Mouse (Mus musculus) liver, adult 2 months (tissue): Measurements from ENCODE around the gene Anks3. TPM values are rescaled to one million over a fixed set of nuclear protein-coding genes. Genes with fewer than 3 reads are reported as not detected.
A peak's percentile ranks its signal among the peaks of the same experiment; 100 is the strongest.

ENCODE experiments used
- DNase-seq: peaks from one replicate; pipeline ENCODE4 v3.0.0-alpha.2; 2011; ENCODE audit warnings: low read depth, low spot score; ENCODE audit errors: extremely low read depth
- H3K27ac ChIP-seq: fragments of 200-500 bp; replicated peaks from 2 replicates; pipeline ENCODE4 v1.5.1; 2012; ENCODE audit warnings: low read depth, mild to moderate bottlenecking, control low read depth, inconsistent platforms, low read length; ENCODE audit not compliant: insufficient read depth
- H3K27me3 ChIP-seq: fragments of 200-500 bp; 2 replicates; pipeline ENCODE4 v1.6.1; 2012; ENCODE audit warnings: mild to moderate bottlenecking, moderate library complexity, low read length, inconsistent platforms; ENCODE audit not compliant: control insufficient read depth, insufficient read depth
- H3K36me3 ChIP-seq: fragments of 200-500 bp; 2 replicates; pipeline ENCODE4 v1.6.1; 2012; ENCODE audit warnings: low read length, inconsistent platforms; ENCODE audit not compliant: control insufficient read depth, insufficient read depth
- H3K4me1 ChIP-seq: fragments of 200-500 bp; 2 replicates; pipeline ENCODE4 v1.6.1; 2011; ENCODE audit warnings: low read length; ENCODE audit not compliant: control insufficient read depth, insufficient read depth
- H3K4me3 ChIP-seq: fragments of 200-500 bp; 2 replicates; pipeline ENCODE4 v1.5.1; 2011; ENCODE audit warnings: low read depth, mild to moderate bottlenecking, control low read depth, low read length, moderate library complexity; ENCODE audit not compliant: insufficient read depth
- H3K79me2 ChIP-seq: fragments of 200-500 bp; 2 replicates; pipeline ENCODE4 v1.6.1; 2012; ENCODE audit warnings: inconsistent platforms, mild to moderate bottlenecking, low read length, moderate library complexity; ENCODE audit not compliant: control insufficient read depth, insufficient read depth
- H3K9ac ChIP-seq: fragments of 200-500 bp; 2 replicates; pipeline ENCODE4 v1.6.1; 2012; ENCODE audit warnings: low read depth, mild to moderate bottlenecking, control low read depth, inconsistent platforms, low read length
- CTCF ChIP-seq: fragments of 200-500 bp; IDR thresholded peaks from 2 replicates; pipeline ENCODE4 v1.5.1; 2011; ENCODE audit warnings: low read depth, low read length, control low read depth
- POLR2A ChIP-seq: fragments of 200-500 bp; IDR thresholded peaks from 2 replicates; pipeline ENCODE4 v1.6.1; 2011; ENCODE audit warnings: low read length, control low read depth; ENCODE audit not compliant: insufficient read depth; ENCODE audit errors: extremely low read depth
- WGBS: fragments of 180-500 bp; shearing (Covaris S2); methylation state at CpG from one replicate; pipeline ENCODE4 v1.1.7; 2018; 5-methylcytosine and 5-hydroxymethylcytosine counted together
- polyA plus RNA-seq: library from polyadenylated mRNA; depleted of rRNA; stranded (reverse); fragments of >200 nt; gene quantifications from 2 replicates; pipeline ENCODE4 v1.2.3, GENCODE M21; 2012
- total RNA-seq: library from RNA; depleted of rRNA; stranded (reverse); fragments of >200 nt; gene quantifications from 2 replicates; pipeline ENCODE4 v1.2.3, GENCODE M21; 2014

Gene Anks3
- total and polyA plus RNA-seq, 2 experiments = 11.3 to 22.3 TPM

- H3K79me2 ChIP-seq = no peaks in the 10 kb centered on the region
- DNase-seq = no peak
- WGBS = 89% methylated on average over 10 of the region's 10 CpGs
- H3K9ac ChIP-seq = no peak overlapping the region
- peaks cover 9% of the 10 kb centered on the region for H3K4me1 ChIP-seq
- TF ChIP-seq POLR2A (no peak), CTCF (no peak)
- no peak overlapping the region for H3K4me3 ChIP-seq
- no peaks in the 10 kb centered on the region for H3K27me3 ChIP-seq
- H3K27ac ChIP-seq = no peak overlapping the region
- peaks cover 3% of the 10 kb centered on the region; the same call in 1 of the 2 replicates for H3K36me3 ChIP-seq
These were observed 46.4 kb upstream of the Anks3 start for GRCm38 (mm10) chr16:5010371-5010935.

DNA sequence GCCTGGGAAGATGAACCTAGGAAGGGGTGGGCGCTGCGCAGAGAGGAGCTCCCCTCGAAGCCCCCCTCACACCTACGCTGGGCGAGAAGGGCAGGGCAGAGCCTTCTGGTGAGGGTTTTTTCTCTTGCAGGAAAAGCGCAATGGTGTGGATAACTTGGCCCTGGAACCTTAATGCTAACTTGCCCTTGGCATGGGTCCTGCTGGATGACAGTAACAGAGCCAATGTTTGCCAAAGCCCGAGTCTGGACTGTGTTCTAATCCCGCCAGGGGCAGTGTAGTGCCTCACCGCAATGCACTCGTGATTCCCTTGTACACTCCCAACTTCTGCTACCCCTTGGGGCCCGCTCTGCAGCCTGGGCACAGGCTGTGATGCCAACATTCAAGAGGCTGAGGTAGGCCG is 44.1 kb upstream of the Anks3 start:
- H3K79me2 ChIP-seq = no peaks in the 10 kb centered on the region
- WGBS = 51% methylated on average over 12 of the region's 12 CpGs
- no peak overlapping the region for H3K9ac ChIP-seq
- TF ChIP-seq CTCF = peak; percentile 33; the same call in 1 of the 2 replicates
- TF ChIP-seq POLR2A = no peak
- H3K4me3 ChIP-seq = no peak overlapping the region
- H3K36me3 ChIP-seq = no peaks in the 10 kb centered on the region
- no peaks in the 10 kb centered on the region for H3K27me3 ChIP-seq
- DNase-seq = peak; percentile 73
- peaks cover 9% of the 10 kb centered on the region for H3K4me1 ChIP-seq
- H3K27ac ChIP-seq = no peak overlapping the region

DNA sequence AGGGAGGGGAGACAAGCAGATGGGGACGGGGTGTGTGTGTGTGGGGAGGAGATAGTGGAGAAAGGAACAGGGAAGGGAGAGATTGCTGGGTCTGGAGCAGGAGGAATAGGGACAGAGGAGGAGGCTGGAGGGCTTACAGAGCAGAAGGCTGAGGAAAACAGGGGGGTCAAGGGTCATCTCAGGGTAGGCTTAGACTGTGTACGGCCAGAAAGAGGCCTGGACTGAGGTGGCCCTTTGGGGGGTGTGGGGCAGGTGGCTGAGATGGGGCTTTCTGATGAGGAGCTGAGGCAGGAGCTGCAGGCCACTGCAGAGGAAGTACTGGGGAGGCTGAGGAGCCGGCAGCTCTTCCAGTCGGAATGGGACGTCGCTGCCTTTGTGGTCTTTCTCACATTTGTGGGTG is 43.5 kb upstream of the Anks3 start:
- Histone ChIP-seq H3K9ac (peak overlapping the region; percentile 12; the same call in 1 of the 2 replicates), H3K79me2 (no peaks in the 10 kb centered on the region), H3K27ac (no peak overlapping the region), H3K36me3 (no peaks in the 10 kb centered on the region), H3K27me3 (no peaks in the 10 kb centered on the region), H3K4me1 (peaks cover 3% of the 10 kb centered on the region), H3K4me3 (peak overlapping the region; percentile 32; the same call in 1 of the 2 replicates)
- 55% methylated on average over 6 of the region's 6 CpGs for WGBS
- TF ChIP-seq POLR2A = no peak
- DNase-seq = no peak

GRCm38 (mm10) chr16:5007067-5007466 is 43.1 kb upstream of the Anks3 start, which contains the start of gene Smim22:
TSS of gene Smim22 (plus strand) at chr16:5007288.
- H3K4me3 ChIP-seq = peak within 1 kb of the TSS; percentile 32
- TF ChIP-seq POLR2A (no peak), CTCF (no peak)
- 43% methylated on average over 5 of the region's 5 CpGs for WGBS
- no peaks in the 10 kb centered on the region; the same call in 1 of the 2 replicates for H3K4me1 ChIP-seq
- peak; percentile 19 for DNase-seq
- peak within 1 kb of the TSS; percentile 12; the same call in 1 of the 2 replicates for H3K9ac ChIP-seq
- no peaks in the 10 kb centered on the region for H3K79me2 ChIP-seq
- H3K36me3 ChIP-seq = no peaks in the 10 kb centered on the region
- no peaks in the 10 kb centered on the region for H3K27me3 ChIP-seq
- H3K27ac ChIP-seq = no peak within 1 kb of the TSS

- peak; percentile 65 for DNase-seq
- 24% methylated on average over 3 of the region's 3 CpGs for WGBS
- no peak overlapping the region for H3K9ac ChIP-seq
- H3K27me3 ChIP-seq = no peaks in the 10 kb centered on the region
- H3K79me2 ChIP-seq = no peaks in the 10 kb centered on the region
- no peak overlapping the region for H3K27ac ChIP-seq
- no peak for TF ChIP-seq POLR2A
- no peak for TF ChIP-seq CTCF
- no peak overlapping the region for H3K4me3 ChIP-seq
- no peaks in the 10 kb centered on the region for H3K36me3 ChIP-seq
- no peaks in the 10 kb centered on the region for H3K4me1 ChIP-seq
These were observed 36.6 kb upstream of the Anks3 start for GRCm38 (mm10) chr16:5000611-5001010.

DNA sequence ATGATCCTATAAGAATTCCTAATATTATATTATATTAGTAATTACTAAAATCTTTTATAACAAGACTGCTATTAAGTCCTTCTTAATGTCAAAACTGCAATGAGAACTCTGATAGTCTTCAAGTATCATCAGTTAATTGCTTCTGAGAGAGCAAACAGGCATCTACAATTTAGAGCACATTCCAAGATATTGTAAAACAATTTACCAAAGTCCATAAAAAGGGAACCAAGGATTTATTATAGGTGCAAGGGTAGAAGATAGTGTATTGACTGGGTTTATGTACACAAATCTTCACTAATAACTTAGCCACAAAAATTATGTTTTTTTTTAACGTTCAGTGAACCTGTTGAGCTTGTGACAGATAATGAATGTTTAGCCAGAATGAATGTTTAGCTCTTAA is 35.0 kb upstream of the Anks3 start:
- DNase-seq = no peak
- Histone ChIP-seq H3K79me2 (no peaks in the 10 kb centered on the region), H3K36me3 (no peaks in the 10 kb centered on the region), H3K4me3 (no peak overlapping the region), H3K27me3 (no peaks in the 10 kb centered on the region), H3K9ac (no peak overlapping the region), H3K4me1 (no peaks in the 10 kb centered on the region), H3K27ac (no peak overlapping the region)
- 85% methylated on average over 1 of the region's 1 CpGs for WGBS
- no peak for TF ChIP-seq POLR2A
- TF ChIP-seq CTCF = no peak
